Mouse (Mus musculus): Measurements from ENCODE around the gene Krt34.

Krt34 gene

DNA sequence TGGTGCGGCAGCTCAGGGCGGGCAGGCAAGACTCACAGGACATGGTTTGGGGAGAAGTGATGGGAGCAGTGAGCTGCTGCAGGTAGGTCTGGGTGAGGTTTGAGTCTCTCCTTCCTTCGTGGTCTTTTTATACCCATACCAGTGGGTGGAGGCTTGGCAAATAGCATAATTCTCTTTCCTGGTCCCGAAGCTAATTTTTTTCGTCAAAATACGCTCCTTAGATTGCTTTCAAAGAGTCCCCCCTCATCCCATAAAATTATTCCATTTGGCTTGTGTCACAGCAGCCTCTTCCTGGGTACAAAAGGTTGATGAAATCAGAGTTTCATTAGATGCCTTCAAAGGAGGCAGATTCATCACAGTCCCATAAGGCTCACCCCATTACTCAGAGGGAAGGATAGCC is at the start of gene Krt34:
Gene Krt34, minus strand, starts transcription at position 101 of the 400 bp plus-strand sequence.
- no peak for DNase-seq

DNA sequence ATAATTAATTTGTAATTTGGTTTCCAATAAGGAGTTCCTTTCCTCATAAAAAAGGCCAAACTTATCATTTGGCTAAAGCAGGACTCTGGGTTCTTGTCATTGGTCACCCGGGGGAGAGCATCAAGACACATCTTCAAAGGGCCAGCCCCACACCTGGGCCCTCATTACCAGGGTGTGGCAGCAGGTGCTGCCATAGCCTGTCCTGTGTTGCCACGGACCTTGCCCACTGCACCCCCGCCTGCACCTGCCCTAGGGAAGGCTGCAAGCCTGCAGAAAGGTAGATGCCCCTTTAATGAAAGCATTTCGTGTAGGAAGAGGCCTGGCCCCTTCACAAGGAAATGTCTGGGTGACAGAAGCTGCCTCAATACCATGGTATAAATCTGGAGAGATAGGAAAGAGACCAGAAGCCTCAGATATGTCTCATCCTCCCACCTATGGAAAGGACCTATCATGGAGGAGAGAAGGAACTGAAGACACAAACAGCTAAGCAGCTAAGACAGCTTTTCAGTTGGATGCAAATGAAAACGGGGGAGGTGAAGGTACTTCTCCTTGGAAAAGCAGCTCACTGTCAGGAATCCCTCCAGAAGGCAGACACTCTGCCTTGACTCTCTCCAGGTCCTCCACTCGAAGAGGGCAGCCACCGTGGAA is 47.1 kb upstream of the Krt34 start:
- DNase-seq = no peak

DNA sequence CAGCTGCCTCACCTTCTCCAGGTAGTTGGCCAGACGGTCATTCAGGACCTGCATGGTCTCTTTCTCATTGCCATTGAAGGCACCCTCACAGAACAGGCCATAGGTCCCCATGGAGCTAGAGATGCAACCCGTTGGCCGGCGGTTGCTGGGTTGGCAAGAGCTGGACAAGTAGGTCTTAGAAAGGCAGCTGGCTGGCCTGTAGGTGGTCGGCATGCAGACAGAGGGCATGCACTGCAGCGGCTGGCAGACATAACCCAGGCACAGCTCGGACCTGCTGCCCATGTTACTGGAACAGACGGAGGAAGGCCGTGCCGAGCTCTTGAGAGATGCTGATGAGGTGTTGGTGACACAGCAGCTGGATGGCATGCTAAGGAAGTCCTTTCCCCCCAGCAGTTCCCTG is 46.5 kb upstream of the Krt34 start, which contains the start of gene Krt32:
Gene Krt32, minus strand, starts transcription at position 366 of the 400 bp plus-strand sequence.
- DNase-seq = no peak

DNA sequence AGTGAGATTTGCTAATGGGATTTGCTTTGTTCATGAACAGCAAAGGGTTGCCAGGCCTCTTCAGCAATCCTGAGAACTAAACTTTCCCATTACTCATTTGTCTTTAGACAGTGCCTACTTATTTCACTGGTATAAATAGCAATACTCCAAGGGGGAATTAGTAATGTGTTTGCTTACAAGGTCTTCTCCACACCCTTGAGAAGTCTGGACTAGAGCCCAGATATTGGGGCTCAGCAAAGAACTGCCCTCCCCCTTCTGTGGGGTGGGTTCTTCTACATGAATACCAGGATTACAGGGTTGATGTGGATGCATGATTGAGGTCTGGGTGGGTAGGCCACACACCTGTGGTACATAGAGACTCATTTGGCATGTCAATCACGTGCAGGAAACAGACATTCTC is 32.5 kb upstream of the Krt34 start:
- DNase-seq = no peak

DNA sequence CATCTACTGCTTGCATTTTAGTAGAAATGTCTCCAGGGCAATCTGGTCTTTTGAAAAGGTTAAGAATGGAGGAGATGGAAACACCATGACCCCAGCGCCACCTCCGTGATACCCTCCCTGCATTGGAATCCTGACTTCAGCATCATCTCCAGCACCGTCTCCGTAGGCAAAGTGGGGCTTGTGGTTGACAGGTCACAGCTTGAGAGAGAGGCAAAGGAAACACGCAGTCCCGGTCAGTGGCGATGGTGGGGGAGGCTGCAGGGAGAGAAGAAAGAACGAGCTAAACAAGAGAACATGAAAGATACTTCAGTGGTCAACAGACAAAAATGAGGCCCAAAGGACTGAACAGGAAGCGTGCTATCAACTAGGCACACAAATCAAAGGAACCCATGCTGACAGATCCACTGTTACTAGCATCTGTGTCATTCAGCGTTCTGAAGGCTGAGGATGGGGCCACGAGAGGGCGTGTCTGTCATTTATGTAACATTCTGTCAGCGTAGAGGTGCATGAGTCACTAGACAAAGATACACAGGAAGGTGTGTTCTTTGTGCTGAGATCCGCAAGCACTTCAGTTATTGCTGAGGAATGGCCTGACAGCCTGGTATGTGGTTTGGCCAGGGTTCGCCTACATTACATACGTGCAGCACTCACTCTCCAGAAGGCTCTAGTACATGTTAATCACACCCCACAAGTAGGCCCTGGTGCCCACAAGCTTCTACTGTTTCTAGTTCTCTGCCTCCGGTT is 26.1 kb upstream of the Krt34 start:
- no peak for DNase-seq

DNA sequence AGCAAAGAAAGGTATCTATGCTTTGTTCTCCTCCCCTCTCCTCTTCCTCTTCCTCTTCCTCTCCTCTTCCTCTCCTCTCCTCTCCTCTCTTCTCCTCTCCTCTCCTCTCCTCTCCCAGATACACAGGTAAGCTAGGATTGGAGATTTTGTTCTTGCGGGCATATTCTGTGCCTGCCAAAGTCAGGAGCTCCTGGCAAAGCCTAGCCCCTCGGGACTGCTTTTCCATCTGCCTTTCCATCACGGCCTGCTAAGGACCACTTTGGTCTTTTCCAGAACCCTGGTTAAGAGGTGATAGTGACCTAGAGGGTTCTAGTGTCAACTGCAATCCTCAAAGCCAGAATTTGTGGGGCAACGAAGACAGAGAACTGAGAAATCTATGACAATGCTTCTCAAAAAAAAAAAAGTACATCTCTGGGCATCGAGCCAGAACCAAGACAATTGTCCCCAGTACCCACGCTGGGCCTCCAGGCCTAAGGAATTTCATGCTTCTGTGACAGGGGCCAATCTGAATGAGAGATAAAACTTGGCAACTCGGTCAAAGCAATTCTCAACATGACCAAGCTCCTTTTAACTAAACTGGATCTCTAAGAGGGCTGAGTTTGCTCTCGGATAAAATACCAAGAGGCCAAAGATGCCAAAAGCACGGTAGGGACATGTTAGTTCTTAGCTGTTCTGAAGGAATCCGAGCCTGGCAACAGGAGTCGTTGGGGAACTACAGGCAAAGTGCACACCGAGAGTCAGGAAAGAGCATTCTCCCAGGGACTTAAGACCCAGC is 25.1 kb upstream of the Krt34 start:
- DNase-seq = no peak

DNA sequence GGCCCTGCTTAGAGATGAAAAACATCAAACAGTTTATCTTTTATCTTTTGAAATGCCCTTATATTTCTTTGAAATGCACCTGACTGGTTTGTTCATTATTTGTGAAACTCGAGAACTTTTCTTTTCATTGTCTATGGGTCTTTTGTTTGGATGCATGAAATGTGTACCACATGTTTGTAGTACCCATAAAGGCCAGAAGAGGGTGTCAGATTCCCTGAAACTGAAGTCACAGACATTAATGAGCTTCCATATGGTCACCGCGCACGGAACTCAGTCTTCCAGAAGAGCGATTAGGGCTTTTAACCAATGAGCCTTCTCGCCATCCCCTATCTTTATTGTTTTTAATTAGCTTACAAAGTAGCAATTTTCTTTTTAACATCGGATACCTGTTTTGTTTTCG is 17.5 kb upstream of the Krt34 start:
- no peak for DNase-seq

DNA sequence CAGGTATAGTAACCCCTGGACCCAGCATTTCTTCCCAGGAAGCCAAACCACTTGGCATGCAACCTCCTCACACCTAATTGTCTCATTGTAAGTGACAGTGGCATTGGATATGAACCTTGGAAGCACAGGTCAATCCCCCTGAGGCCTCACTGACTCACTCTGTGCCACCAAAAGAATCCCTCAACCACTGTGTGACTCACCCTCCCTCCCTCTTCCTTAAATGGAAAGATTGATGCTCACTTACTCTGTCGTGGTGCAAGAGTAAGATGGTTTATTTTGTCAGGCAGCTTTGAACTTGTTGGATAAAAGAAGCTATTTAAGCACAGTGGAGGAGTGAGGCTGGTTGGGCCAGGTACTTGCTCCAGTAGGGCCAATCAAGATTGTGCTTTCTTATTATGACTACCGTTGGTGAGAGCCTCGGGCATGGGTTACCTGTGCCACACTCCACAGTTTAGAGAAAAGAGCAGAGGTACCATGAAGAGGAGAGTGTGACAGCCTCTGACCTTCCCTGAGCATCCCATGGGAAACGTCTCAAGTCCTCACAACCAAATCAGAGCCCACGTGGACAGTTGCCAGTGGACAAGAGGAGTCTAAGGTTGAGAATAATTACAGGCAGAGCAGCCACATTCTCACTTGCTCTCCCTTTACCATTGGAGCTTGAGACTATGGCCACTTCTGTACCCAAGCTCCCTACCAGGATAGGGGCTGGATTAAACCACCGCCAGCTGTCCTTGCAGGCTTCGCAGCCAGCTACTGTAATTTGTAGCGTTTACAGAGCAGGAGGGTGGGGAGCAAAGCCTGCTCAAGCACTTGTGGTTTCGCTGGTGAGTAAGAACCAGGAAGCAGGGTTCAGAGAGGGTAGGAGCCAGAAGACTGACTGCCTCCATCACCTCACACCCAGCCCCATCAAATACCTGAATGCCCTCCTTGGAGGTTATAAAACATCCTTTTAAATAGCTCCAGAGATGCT is 14.6 kb upstream of the Krt34 start:
- DNase-seq = no peak

DNA sequence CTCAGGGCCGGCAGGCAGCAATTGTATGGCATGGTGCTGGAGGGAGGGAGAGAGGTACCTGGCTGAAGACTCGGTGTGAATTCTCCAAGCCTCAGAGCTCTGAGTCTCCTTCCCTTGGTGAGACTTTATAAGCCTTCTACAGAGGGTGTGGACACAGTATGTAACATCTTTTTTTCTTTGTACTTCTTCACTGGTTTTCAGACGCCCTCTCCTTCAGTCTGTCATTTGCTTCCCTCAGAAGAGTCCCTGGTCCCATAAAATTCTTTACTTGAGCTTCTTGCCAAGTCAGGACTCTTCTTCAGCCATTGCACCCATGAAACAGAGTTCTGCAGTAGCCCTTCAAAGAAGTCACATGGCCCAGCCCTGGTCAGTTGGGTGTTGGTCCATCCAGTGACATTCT is 9.1 kb upstream of the Krt34 start, which contains the start of gene Krt31:
Gene Krt31, minus strand, starts transcription at position 101 of the 400 bp plus-strand sequence.
- no peak for DNase-seq

DNA sequence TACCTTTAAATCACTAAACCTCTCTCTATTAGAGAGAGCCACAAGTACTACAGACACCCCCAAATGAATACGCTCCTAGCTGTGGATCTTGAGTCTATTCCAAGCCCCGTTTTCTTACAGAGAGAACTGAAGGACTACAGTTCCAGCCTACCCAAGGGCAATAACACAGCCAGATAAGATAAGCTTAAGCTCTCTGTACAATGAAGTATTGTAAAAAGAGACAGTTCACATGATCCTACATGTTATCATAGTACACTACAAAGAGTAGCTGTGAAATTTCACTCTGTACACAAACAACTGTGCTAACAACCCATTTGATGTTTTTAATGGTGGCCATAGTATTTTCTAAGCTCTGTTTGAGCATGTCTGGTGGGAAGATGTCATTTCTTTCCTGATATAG is 5.8 kb upstream of the Krt34 start:
- no peak for DNase-seq

DNA sequence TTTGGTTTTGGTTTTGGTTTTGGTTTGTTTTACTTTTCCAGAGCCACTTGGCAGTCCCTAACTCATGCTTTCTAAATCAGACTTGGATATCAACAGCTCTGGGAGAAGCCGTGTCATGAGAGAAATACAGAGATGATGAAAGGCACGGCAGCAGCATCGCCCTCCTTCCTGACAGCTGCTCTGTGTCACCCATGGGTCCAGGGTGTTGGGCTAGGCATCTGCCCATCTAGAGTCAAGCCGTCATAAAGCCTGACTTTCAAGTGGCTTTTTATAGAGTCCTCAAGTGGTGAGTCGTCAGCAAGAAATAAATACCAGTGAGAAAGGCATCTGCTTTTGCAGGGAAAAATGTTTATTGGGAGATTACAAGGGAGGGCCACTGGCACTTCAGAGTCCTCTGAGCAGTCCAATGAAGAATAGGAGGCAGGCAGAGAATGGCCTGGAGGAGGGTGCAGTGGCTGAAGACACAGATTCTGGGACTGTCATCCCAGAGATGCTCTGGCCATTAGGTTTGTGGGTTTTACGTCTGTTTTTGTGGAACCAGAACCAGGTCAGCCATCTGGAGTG is 5.0 kb upstream of the Krt34 start:
- no peak for DNase-seq

DNA sequence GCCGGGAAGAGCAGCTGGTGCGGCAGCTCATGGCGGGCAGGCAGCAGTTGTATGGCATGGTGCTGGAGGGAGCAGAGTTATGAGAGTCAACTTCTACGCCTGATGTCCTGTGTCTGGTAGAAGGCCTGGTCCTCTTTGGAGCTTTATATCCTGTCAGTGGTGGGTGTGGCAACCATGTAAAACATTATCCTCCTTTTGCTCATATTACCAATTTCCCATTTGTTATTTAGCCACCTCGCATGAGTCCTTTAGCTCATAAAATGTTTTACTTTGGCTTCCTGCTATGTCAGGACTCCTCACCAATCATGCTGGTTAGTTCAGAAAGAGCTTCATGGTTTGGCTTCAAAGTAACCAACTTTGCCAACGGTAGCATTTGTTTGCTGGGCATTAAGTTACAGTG is 11.6 kb downstream of the Krt34 start, which contains the start of gene Krt33b:
Gene Krt33b, minus strand, starts transcription at position 101 of the 400 bp plus-strand sequence.
- no peak for DNase-seq

DNA sequence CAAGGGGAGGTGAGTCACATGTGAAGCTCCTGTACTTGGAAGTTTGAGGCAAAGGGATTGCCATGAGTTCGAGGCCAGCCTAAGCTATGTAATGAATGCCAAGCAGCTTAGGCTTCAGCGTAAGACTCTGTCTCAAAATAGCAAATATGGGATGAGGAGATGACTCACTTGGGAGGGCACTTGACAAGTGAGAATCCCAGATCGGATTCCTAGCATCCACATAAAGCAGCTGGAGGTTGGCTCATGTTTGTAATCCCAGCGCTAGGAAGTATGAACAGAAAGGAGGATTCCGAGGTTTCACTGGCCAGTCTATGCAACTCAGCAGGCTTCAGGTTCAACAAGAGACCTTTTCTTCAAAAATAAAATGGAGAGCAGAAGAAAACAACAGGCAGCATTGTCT is 19.9 kb downstream of the Krt34 start:
- no peak for DNase-seq

DNA sequence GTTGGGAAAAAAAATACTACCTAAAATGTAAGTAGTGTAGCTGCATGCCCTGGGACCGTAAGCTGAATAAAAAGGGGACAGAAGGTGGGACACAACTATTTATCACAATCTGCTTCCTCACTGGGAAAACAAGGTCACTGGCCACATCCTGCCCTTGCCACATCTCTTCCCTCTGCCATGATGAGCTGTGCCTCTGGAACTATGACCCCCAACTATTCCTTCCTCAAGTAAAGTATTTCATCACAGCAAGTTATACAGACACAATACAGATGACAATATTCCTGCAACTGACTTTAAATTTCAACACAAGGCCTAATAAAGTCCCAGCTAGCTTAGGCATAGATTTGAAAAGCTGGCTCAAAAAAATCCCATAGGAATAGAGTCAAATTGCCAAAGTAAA is 21.9 kb downstream of the Krt34 start:
- DNase-seq = no peak

DNA sequence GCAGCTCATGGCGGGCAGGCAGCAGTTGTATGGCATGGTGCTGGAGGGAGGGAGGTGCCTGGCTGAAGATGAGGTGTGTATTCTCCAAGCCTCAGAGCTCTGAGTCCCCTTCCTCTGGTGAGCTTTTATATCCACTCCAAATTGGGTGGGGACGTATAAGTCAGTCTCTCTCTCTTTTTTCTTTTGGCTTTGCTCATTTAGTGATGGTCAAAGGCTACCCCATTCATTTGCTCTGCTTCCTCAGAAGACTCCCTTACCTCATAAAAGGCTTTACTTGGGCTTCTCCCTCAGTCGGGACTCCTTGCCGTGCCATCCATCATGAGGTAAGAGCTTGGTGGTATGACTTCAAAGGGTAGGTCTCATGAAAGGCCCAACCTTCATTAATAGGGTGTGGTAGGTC is 25.2 kb downstream of the Krt34 start, which contains the start of gene Krt33a:
Gene Krt33a, minus strand, starts transcription at position 101 of the 400 bp plus-strand sequence.
- no peak for DNase-seq

DNA sequence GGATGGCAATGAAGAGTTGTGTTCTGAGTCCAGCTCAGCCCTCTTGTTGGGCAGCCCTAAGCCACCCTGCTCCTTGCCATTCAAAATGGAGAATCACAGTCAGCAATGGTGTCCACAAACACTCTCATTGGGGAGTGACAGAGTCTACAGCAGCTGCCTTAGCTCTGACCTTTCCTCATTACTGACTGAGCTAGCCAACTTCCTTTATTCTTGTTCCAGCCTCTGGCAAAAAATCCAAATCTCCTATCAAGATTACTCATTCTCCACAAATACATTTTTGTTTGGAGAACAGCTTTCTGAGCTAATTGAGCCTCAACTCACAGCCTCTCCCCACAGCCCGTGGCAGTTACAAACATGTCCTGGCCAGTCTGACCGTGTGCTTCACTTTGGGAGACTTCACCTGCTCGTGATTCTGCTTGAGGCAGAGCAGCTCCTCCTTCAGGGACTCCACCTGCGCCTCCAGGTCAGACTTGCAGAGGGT is 27.6 kb downstream of the Krt34 start:
- no peak for DNase-seq

DNA sequence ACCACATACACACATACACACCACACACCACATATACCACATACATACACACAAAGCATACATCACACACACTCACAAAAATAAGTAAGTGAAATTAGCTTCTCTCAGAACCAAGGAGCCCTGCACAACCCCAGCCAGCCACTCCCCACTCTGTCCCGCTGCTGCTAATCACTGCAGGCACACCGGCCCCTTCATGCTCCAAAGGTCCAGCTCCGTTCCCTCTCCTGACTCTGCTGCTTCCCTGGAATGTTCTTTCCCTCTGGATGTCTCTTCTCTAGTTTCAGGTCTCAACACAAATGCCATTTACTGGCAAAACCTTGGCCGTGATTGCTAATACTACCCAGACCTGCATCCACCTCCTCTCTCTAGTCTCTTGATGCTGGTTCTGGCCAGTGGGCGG is 30.7 kb downstream of the Krt34 start:
- no peak for DNase-seq

DNA sequence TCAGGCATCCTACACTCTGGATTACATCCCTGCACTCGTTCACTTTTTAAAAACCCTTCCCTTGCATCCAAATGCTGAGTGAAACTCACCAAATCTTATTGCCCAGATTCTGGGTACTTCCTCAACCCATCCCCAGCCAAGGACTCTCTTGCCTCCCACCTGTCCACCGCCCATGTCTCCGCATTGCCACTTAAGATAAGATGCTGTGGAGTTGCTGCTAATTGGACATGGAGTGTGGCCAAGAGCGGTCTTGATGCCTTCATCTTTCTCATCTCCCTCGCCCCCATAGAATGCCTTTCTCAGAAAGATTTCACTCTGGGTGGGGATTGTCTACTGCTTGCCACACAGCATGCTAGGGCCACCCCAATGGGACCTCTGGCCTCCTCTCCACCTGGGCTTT is 33.0 kb downstream of the Krt34 start:
- DNase-seq = no peak

DNA sequence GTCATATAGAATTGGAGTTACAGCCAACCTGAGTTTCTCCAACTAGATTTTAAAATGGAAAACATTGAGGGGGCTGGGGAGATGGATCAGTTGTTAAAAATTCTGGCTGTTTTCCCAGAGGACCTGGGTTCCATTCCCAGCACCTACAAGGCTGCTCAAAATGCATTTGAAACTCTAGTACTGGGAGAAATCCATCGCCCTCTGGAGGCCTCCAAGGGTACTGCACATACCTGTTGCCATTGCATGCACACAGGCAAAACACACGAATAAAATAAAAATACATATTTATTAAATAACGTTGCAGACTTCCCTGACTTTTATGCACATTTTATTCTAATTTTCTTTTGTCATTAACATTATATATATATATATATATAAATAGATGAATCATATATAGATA is 34.7 kb downstream of the Krt34 start:
- DNase-seq = no peak

DNA sequence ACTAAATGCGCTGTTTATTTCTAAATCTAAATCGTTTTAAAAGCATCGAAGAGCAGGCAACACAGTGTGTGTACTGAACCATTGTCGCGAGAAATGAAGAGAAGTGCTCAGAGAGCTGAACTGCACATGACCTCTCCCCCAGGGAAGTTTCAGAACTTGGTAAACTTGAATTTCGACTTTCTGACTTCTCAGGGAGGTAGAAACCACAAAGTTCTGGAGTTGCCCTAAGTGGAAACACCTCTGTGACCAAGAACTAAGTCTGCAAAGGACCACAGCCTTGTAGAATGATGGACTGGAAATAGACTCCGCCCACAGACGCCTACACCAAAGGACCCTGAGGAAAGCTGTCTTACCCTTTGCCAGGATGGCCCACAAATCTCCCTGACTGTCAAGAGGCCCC is 35.4 kb downstream of the Krt34 start:
- no peak for DNase-seq

DNA sequence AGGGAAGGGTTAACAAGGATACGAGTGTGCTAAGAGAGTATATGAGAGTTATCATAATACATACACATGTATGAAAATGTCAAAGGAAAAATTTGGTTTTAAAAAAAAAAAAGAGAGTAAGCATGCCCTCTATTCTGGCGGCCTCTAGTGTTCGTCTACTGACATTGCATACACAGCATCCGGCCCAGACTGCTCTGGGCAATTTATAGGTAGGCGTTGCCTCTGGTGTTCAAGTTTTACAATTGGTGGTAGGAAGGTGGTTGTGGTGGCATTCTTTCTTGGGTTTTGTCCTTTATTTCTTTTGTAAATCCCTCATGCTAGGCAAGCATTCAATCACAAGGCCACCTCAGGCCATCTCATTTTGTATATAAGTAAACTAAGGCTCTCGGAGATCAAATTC is 36.5 kb downstream of the Krt34 start:
- DNase-seq = peak; percentile 53

DNA sequence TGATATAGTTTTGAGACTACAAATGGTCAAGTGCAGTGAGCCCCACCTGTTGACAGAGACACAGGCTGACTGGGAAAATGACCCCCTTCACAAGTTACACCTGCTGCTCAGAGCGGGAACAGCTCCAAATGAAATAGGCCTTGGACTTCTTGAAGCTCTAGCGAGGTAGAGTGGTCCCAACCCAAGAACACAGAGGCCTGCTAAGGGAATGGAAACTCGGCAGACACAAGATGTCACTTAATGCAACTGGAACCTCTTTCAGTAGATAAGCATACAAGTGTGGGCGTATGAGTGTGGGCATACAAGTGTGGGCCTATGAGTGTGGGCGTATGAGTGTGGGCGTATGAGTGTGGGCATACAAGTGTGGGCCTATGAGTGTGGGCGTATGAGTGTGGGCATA is 42.3 kb downstream of the Krt34 start:
- no peak for DNase-seq

Data from cerebellum, adult 8-10 months (tissue).